Mouse (Mus musculus) kidney, postnatal 25 days (tissue): Measurements from ENCODE around the gene Hist1h4j.
A peak's percentile ranks its signal among the peaks of the same experiment; 100 is the strongest.
"Not testable (repeated sequence)": the region's sequence is repeated elsewhere in the genome, so short reads cannot be mapped to it uniquely, and the experiment has no call there.

Source experiments
- DNase-seq, 2 experiments: peaks; one replicate each; pipeline ENCODE4 v3.0.0; 2021; ENCODE audit warnings: mixed read lengths in 2 of 2

Hist1h4j gene

DNA sequence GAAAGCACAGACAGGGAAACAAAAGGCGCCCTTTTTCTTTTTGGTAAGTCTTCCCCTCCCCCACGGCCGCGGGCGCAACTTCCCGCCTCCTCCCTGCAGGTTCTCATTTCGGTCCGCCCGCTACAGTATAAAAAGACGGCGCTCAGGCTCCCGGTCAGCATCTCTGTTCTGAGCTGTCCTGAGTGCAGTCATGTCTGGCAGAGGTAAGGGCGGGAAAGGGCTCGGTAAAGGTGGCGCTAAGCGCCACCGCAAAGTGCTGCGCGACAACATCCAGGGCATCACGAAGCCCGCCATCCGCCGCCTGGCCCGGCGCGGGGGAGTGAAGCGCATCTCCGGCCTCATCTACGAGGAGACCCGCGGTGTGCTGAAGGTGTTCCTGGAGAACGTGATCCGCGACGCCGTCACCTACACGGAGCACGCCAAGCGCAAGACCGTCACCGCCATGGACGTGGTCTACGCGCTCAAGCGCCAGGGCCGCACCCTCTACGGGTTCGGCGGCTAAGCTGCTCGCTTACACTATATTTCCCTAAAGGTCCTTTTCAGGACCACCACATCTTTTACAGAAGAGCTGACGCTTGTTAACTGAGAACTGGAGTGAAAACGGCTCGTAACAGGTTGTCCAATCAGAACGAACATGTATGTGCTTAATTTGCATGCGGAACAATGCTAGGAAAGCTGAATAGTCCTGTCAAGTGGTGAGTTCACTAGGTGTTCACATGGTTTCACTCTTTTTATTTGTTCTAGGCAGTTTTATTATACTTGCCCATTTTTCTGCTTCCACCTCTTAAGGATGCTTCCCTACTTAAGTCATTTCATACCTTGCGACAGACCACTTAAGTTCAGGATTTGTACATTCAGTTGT, at the start of gene Hist1h4j:
TSS of gene Hist1h4j (plus strand) at position 159 of the 862 bp plus-strand sequence.
- peak; percentile 70 to 78 for DNase-seq

DNA sequence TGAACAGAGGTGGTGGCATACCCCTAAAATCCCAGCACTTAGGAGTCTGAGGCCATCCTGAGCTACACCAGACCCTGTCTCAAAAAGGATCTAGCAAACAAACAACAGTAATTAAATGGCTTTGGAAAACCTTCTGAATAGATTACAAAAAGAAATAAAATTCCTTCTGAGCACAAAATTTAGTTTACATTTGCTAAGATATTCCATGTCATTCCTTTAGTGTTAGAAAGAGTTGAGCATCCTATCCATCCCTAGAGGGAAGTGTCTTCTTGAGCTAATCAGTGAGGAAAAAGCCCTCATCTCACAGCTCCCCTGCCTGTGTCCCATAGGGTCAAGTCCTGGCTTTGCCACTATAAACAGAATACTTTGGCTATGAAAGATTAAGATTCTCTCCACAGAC, 37.1 kb upstream of the Hist1h4j start, which contains the start of gene Olfr1359:
TSS of gene Olfr1359 (plus strand) at position 301 of the 400 bp plus-strand sequence.
- no peak for DNase-seq

DNA sequence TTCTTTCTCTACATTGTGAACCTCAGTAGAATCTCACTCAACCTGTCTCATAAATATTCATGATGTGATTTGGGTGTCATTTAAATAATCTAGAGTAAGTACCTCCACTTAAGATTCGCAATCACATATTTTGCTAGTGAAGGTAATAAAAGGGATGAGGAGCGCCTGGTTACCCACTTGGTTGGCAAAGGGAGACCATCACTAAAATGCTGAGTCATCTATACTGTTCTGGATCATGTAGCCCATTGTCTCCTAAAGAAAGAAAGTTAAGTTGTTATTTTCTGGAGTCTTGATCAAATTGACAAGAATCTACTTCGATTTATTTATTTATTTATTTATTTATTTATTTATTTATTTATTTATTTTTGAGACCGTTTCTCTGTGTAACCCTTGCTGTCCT, 28.2 kb upstream of the Hist1h4j start:
- no peak for DNase-seq

- DNase-seq, result peak; percentile 90 to 92
Observed at GRCm38 (mm10) chr13:21710031-21710711, 24.7 kb upstream of the Hist1h4j start.

- peak; percentile 77 to 83 for DNase-seq
Observed at GRCm38 (mm10) chr13:21710821-21711525, 23.9 kb upstream of the Hist1h4j start.

- no peak for DNase-seq
Observed at GRCm38 (mm10) chr13:21711698-21712097, 23.2 kb upstream of the Hist1h4j start.

DNA sequence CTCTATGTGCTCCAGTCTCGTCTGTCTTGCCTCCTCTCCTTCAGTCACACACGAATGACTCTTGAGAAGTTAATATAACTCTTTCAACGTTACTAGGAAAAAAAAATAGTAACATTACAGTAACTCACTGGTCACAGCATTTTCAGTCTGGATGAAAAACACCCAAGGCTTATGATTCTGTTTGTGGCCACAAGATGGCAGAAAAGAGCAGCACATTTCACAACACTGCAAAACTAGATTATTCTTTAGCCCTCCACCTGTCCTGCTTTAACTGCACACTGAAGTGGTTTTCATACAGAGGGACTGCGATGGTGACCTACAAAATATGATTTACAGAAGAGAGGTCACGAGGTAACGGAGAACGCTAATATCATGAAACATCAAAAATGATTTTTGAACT, 20.1 kb upstream of the Hist1h4j start:
- peak in 1 of 2 experiments; percentile 70 for DNase-seq

GRCm38 (mm10) chr13:21715131-21715863, 19.6 kb upstream of the Hist1h4j start:
- no peak for DNase-seq

DNA sequence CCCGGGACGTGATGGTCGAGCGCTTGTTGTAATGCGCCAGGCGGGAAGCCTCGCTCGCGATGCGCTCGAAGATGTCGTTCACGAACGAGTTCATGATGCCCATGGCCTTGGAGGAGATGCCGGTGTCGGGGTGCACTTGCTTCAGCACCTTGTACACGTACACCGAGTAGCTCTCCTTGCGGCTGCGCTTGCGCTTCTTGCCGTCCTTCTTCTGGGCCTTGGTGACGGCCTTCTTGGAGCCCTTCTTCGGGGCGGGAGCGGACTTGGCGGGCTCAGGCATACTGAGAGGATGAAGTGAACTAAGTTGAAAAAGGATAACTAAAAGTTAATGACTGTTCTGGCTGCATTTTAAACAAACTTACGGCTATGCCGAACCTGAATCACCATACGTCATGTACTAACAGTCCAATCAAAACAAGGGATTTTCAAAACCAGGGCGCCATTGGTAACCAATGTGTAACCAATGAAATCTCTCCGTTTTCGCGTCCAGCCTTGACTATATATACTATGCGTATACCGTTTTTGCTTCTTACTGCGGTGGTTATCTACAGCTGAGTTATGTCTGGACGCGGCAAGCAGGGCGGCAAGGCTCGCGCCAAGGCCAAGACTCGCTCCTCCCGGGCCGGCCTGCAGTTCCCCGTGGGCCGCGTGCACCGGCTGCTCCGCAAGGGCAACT, 18.9 kb upstream of the Hist1h4j start, which contains the start of the genes Hist1h2bl and Hist1h2ai:
TSS of gene Hist1h2bl (minus strand) at position 280 of the 676 bp plus-strand sequence.
TSS of gene Hist1h2ai (plus strand) at position 559 of the 676 bp plus-strand sequence.
- peak; percentile 79 for DNase-seq

- not testable (repeated sequence) for DNase-seq
Observed at GRCm38 (mm10) chr13:21716540-21717391, 18.1 kb upstream of the Hist1h4j start.

DNA sequence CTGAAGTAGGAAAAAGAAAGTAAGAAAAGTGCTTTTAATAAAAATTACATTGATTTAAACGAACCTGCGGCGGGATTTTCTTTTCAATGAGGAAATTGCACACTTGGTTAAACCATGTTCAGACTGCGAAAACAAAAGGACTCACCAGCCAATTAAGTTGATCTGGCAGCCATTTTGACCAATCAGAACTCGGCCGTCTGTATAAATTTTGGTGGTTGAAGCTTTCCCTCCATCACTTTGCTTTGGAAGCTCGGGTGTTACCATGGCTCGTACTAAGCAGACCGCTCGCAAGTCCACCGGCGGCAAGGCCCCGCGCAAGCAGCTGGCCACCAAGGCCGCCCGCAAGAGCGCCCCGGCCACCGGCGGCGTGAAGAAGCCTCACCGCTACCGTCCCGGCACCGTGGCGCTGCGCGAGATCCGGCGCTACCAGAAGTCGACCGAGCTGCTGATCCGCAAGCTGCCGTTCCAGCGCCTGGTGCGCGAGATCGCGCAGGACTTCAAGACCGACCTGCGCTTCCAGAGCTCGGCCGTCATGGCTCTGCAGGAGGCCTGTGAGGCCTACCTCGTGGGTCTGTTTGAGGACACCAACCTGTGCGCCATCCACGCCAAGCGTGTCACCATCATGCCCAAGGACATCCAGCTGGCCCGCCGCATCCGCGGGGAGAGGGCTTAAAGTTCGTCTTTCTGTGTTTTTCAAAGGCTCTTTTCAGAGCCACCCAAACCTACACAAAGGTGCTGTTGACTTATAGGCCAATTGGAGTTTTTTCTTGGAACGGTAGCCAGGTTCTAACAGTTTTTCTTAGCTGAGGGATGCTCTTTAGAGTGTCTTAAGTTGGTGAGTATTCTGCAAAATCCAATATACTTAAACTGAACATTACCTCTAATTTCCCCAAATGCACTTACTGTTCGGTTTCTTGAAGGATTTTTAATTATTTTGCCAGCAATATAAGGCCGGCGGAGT, 17.2 kb upstream of the Hist1h4j start, which contains the start of gene Hist1h3h:
TSS of gene Hist1h3h (plus strand) at position 263 of the 961 bp plus-strand sequence.
- peak; percentile 77 to 83 for DNase-seq

GRCm38 (mm10) chr13:21718381-21719080, 16.3 kb upstream of the Hist1h4j start:
- no peak for DNase-seq

DNA sequence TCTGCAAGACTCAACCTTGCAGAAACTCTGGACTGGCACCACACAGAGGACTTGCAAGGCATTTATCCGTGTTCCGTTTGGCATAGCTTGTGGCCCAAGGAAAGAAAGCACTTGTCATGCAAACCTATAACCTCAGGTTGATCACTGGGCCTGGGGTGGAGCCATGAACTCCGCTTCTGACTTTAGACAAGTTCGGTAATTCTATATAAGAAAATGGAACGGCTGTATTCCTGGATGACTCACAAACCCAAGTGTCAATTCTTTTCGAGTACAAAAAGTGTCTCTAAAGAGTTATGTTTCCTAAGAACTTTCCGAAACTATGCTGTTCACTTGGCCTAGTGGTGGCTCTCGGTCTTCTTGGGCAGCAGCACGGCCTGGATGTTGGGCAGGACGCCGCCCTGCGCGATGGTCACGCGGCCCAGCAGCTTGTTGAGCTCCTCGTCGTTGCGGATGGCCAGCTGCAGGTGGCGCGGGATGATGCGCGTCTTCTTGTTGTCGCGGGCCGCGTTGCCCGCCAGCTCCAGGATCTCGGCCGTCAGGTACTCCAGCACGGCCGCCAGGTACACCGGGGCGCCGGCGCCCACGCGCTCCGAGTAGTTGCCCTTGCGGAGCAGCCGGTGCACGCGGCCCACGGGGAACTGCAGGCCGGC, 13.6 kb upstream of the Hist1h4j start:
- not testable (repeated sequence) for DNase-seq

GRCm38 (mm10) chr13:21721757-21722372, 13.0 kb upstream of the Hist1h4j start, which contains the start of gene Hist1h2bm:
TSS of gene Hist1h2bm (plus strand) at chr13:21722044.
- DNase-seq, result peak; percentile 52 to 58

- DNase-seq, result no peak
Observed at GRCm38 (mm10) chr13:21722373-21722925, 12.4 kb upstream of the Hist1h4j start.

DNA sequence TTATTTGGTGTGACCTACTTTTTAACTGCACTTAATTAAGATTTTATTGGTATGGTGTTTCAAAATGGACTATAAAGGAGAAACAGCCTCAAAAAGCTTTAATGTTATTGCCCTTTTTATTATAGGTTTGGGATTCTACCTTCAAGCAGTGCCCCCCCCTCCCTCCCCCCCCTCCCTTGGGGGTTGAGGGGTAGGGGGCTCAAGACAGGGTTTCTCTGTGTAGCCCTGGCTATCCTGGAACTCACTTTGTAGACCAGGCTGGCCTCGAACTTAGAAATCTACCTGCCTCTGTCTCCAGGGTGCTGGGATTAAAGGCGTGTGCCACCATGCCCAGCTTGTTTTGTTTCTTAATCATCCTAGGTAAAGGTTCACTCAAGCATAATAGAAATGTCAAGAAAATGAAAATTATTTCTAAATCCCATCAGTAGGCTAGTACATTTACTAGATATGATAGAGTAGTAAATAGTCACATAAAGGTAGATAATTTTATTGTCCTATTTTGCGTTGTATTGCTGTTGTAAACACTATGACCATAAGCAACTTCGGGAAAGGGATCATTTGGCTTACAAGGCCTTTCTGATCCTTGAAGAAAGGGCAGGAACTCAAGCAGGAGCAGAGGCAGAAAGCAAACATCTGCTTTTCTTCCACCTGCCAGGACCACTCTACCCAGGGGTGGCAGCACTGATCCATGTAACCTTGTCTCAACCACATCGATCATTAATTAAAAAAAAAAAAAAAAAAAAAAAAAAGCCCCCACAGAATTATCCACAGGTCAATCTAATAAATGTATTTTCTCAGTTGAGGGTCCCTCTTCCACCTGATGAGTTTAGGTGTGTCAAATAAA, 11.6 kb upstream of the Hist1h4j start:
- DNase-seq, result no peak
